Mouse (Mus musculus): ENCODE data around the gene Tdp1.
A peak's percentile ranks its signal among the peaks of the same experiment; 100 is the strongest.

Tdp1 gene

GRCm38 (mm10) chr12:100001246-100001645 is 116.9 kb downstream of the Tdp1 start:
- DNase-seq, result no peak

GRCm38 (mm10) chr12:100001910-100002309 is 117.6 kb downstream of the Tdp1 start:
- no peak for DNase-seq

GRCm38 (mm10) chr12:100002914-100003587 is 118.7 kb downstream of the Tdp1 start:
- DNase-seq, result peak; percentile 52

Data from cerebellum, adult 11 months (tissue).